Mouse (Mus musculus) MEL (cell line): ENCODE measurements around the gene Prkce.

Source experiments
- CTCF ChIP-seq, 3 experiments: IDR thresholded peaks in 2 of 3; conservative IDR thresholded peaks in 1 of 3; 2 replicates each; pipeline ENCODE4 v1.5.1; 2011 to 2012; ENCODE audit warnings: low read length in 3 of 3, low read depth in 2 of 3, mild to moderate bottlenecking in 2 of 3, improper control_type of control experiment in 1 of 3, inconsistent platforms in 1 of 3, mixed read lengths in 1 of 3, moderate library complexity in 1 of 3; ENCODE audit not compliant: control insufficient read depth in 1 of 3, insufficient read depth in 1 of 3, poor library complexity in 1 of 3, severe bottlenecking in 1 of 3
- KAT2A ChIP-seq: conservative IDR thresholded peaks from 2 replicates; pipeline ENCODE4 v1.6.1; 2012; ENCODE audit warnings: low read depth, low read length, improper control_type of control experiment, inconsistent platforms
- MXI1 ChIP-seq: IDR thresholded peaks from 2 replicates; pipeline ENCODE4 v1.6.1; 2011; ENCODE audit warnings: mild to moderate bottlenecking, low read depth, low read length, improper control_type of control experiment
- POLR2A ChIP-seq, 2 experiments: IDR thresholded peaks; 2 replicates each; pipeline ENCODE4 v1.6.1; 2011 to 2012; ENCODE audit warnings: low read length in 2 of 2, mild to moderate bottlenecking in 2 of 2, control low read depth in 1 of 2, improper control_type of control experiment in 1 of 2, low read depth in 1 of 2, moderate library complexity in 1 of 2; ENCODE audit not compliant: control insufficient read depth in 1 of 2, insufficient read depth in 1 of 2, poor library complexity in 1 of 2
- SMC3 ChIP-seq: IDR thresholded peaks from 2 replicates; pipeline ENCODE4 v1.6.1; 2011; ENCODE audit warnings: low read depth, low read length, improper control_type of control experiment
- TBP ChIP-seq: IDR thresholded peaks from 2 replicates; pipeline ENCODE4 v1.8.0; 2011; ENCODE audit warnings: low read depth, low read length, improper control_type of control experiment
- USF1 ChIP-seq: IDR thresholded peaks from 2 replicates; pipeline ENCODE4 v1.6.1; 2014; ENCODE audit warnings: low read depth, mild to moderate bottlenecking, inconsistent platforms, low read length, improper control_type of control experiment, moderate library complexity

GRCm38 (mm10) chr17:86685263-86685662 lies 517.7 kb downstream of the Prkce start:
- TF ChIP-seq KAT2A (no peak), CTCF (IDR thresholded peaks at IDR 0.05 in 2 of 3, conservative IDR thresholded peaks at IDR 0.05 in 1 of 3; ENCODE audit: control insufficient read depth in 1 of 3, insufficient read depth in 1 of 3, low read depth in 2 of 3, low read length in 3 of 3, poor library complexity in 1 of 3, severe bottlenecking in 1 of 3) (no peak), MXI1 (no peak), POLR2A (IDR thresholded peaks at IDR 0.05; ENCODE audit: control insufficient read depth in 1 of 2, insufficient read depth in 1 of 2, low read depth in 1 of 2, low read length in 2 of 2, poor library complexity in 1 of 2) (no peak), SMC3 (no peak), USF1 (no peak), TBP (no peak)
